Mouse (Mus musculus): ENCODE results near the gene Il31ra. TPM values are rescaled to one million over a fixed set of nuclear protein-coding genes. Genes with fewer than 3 reads are reported as not detected.

The Il31ra gene
- polyA plus RNA-seq, 1 experiment = not detected

DNA sequence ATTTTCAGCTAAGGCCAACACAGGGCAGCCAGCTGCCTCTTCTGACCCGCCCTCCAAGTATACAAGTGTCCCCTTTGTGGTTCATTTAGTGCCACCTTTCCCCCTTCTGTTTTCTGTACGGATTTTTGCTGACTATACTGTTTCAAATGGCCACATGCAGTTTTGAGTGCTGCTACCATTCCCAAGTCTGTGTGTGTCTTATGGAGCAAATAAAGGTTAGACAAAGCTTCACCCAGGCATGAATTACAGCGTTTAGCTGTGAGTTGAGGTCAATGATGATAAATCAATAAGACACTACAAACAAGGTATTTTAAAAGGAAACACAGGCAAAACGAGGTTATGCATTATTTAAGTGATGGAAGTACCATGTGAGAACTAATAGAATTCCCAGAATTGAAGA, 24.6 kb downstream of the Il31ra start:
- no peaks in the 10 kb centered on the region for H3K36me3 ChIP-seq (ENCODE audit: control insufficient read depth, insufficient read depth, low read length)
- no peak overlapping the region for H3K4me3 ChIP-seq (ENCODE audit: low read depth, low read length)
- 38% methylated on average over 4 of the region's 4 CpGs for WGBS
- H3K27ac ChIP-seq (ENCODE audit: insufficient read depth, low read depth, low read length) = no peak overlapping the region
- no peaks in the 10 kb centered on the region; the same call in 1 of the 2 replicates for H3K27me3 ChIP-seq (ENCODE audit: control insufficient read depth, insufficient read depth, low read length)
- no peaks in the 10 kb centered on the region for H3K4me1 ChIP-seq (ENCODE audit: control insufficient read depth, insufficient read depth, insufficient read length, low read length)
- TF ChIP-seq POLR2A (IDR thresholded peaks at IDR 0.05; ENCODE audit: low read depth, low read length) = no peak
- no peak for TF ChIP-seq CTCF (IDR thresholded peaks at IDR 0.05; ENCODE audit: extremely low read depth, insufficient read length, insufficient replicate concordance, low read depth, low read length)

DNA sequence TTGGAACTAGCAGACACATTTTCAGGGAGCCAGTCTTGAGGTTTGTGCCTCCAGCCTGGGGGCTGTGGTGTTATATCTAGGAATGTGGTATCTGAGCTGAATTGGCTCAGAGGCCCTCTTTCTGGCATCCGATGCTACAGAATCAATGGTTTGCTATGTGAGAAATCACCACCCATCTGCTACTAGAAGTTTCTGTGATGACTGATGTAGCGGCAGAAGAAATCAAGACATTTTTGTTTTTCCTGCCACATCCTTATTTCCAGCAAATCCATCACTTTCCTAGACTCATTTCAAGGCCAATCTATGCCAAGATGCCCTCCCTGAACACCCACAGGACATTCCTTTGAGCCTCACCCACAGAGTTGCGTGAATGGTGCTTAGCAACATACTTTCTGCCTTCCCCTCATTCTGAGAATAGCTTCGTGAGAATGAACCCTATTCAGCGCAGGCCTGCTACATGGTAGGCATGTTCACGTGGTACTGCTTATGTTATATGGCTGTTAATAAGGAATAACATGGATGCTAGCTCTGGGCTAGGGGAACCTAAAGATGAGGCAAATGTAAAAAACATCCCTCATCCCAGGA, 33.5 kb downstream of the Il31ra start:
- Histone ChIP-seq H3K4me3 (ENCODE audit: low read depth, low read length) (no peak overlapping the region), H3K27me3 (ENCODE audit: control insufficient read depth, insufficient read depth, low read length) (no peaks in the 10 kb centered on the region), H3K36me3 (ENCODE audit: control insufficient read depth, insufficient read depth, low read length) (no peaks in the 10 kb centered on the region), H3K4me1 (ENCODE audit: control insufficient read depth, insufficient read depth, insufficient read length, low read length) (no peaks in the 10 kb centered on the region), H3K27ac (ENCODE audit: insufficient read depth, low read depth, low read length) (no peak overlapping the region)
- TF ChIP-seq CTCF (IDR thresholded peaks at IDR 0.05; ENCODE audit: extremely low read depth, insufficient read length, insufficient replicate concordance, low read depth, low read length) (no peak), POLR2A (IDR thresholded peaks at IDR 0.05; ENCODE audit: low read depth, low read length) (no peak)
- 79% methylated on average over 6 of the region's 6 CpGs for whole genome bisulfite sequencing

DNA sequence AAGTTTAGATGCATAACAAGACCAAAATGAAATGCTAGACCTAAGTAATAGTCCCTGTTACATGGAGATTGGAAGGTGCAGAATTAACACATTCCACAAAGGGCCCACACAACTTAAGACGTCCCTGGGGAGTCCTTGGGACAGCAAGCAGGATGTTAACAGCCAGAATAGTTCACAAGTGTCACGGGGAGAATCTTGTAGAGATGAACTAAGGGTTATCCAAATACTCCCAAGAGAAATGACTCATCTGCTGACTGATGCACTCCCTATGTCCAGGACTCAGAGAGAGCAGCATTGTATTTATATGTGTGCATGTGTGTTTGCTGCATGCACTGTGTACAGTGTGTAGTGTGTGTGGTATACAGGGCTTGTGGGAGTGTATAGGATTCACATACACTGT, 37.7 kb downstream of the Il31ra start:
- TF ChIP-seq POLR2A (IDR thresholded peaks at IDR 0.05; ENCODE audit: low read depth, low read length) (no peak), CTCF (IDR thresholded peaks at IDR 0.05; ENCODE audit: extremely low read depth, insufficient read length, insufficient replicate concordance, low read depth, low read length) (no peak)
- no peak overlapping the region for H3K27ac ChIP-seq (ENCODE audit: insufficient read depth, low read depth, low read length)
- no peaks in the 10 kb centered on the region for H3K36me3 ChIP-seq (ENCODE audit: control insufficient read depth, insufficient read depth, low read length)
- H3K4me1 ChIP-seq (ENCODE audit: control insufficient read depth, insufficient read depth, insufficient read length, low read length) = no peaks in the 10 kb centered on the region
- WGBS = 37% methylated on average over 2 of the region's 2 CpGs
- H3K27me3 ChIP-seq (ENCODE audit: control insufficient read depth, insufficient read depth, low read length) = no peaks in the 10 kb centered on the region; the same call in 1 of the 2 replicates
- no peak overlapping the region for H3K4me3 ChIP-seq (ENCODE audit: low read depth, low read length)

DNA sequence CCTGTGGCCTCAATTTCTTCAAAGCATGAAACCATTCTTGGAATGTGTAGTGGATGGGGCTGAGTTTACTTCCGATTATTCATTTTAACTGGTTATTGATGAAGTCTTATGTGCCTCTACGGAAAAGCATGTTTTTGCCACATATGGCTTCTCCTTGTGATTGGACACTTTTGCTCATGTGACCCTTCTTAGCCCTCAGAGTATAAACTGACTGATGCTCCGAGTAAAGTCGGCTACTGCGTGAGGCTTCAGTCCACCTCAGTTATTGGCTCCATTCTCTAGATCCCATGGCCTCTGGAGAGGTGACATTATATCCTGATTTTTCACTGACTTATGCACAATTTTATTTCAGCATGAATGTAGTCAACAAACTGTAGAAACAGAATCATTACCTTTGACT, 40.9 kb downstream of the Il31ra start:
- no peaks in the 10 kb centered on the region; the same call in 1 of the 2 replicates for H3K27me3 ChIP-seq (ENCODE audit: control insufficient read depth, insufficient read depth, low read length)
- no peaks in the 10 kb centered on the region for H3K36me3 ChIP-seq (ENCODE audit: control insufficient read depth, insufficient read depth, low read length)
- no peak overlapping the region for H3K27ac ChIP-seq (ENCODE audit: insufficient read depth, low read depth, low read length)
- TF ChIP-seq POLR2A (IDR thresholded peaks at IDR 0.05; ENCODE audit: low read depth, low read length) (no peak), CTCF (IDR thresholded peaks at IDR 0.05; ENCODE audit: extremely low read depth, insufficient read length, insufficient replicate concordance, low read depth, low read length) (no peak)
- 91% methylated on average over 5 of the region's 5 CpGs for WGBS
- no peaks in the 10 kb centered on the region for H3K4me1 ChIP-seq (ENCODE audit: control insufficient read depth, insufficient read depth, insufficient read length, low read length)
- no peak overlapping the region for H3K4me3 ChIP-seq (ENCODE audit: low read depth, low read length)

DNA sequence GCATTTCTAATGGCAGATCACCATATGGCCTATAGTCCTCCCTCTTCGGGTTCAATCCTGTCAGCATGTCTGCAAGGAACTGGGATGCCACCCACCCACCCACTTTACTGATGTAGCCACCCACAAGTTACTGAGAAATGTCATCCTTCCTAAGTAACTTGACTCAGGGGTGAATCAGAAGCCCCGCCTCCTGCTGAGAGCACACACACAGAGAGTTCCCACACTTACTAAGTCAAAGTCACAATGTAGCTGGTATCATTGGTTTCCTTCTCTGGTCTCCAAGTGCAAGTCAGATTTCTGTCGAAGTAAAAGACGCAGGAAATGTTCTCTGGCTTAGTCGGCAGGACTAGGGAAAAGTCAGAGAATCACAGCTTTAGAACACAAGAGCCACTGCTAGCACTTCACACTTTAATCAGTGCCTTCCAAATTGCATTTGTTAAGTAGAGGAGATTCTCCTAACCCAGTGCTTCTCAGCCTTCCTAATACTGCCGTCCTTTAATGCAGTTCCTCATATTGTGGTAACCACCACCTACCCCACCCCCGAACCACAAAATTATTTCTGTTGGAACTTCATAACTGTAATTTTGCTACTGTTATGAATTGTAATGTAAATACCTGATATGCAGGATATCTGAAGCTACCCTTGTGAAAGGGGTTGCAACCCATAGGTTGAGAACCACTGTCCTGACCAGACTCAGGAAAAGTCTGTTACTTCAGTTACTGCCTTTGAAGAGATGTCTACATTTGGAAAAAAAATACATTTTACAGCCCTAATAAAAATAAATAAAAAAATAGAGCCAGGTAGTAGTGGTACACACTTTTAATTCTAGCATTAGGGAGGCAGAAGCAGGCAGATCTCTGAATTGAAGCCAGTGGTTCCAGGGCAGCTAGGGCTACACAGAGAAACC, 42.3 kb downstream of the Il31ra start:
- TF ChIP-seq CTCF (IDR thresholded peaks at IDR 0.05; ENCODE audit: extremely low read depth, insufficient read length, insufficient replicate concordance, low read depth, low read length) (no peak), POLR2A (IDR thresholded peaks at IDR 0.05; ENCODE audit: low read depth, low read length) (no peak)
- H3K4me1 ChIP-seq (ENCODE audit: control insufficient read depth, insufficient read depth, insufficient read length, low read length) = no peaks in the 10 kb centered on the region
- no peaks in the 10 kb centered on the region for H3K36me3 ChIP-seq (ENCODE audit: control insufficient read depth, insufficient read depth, low read length)
- H3K4me3 ChIP-seq (ENCODE audit: low read depth, low read length) = no peak overlapping the region
- H3K27ac ChIP-seq (ENCODE audit: insufficient read depth, low read depth, low read length) = no peak overlapping the region
- H3K27me3 ChIP-seq (ENCODE audit: control insufficient read depth, insufficient read depth, low read length) = no peaks in the 10 kb centered on the region; the same call in 1 of the 2 replicates
- 73% methylated on average over 7 of the region's 7 CpGs for WGBS

DNA sequence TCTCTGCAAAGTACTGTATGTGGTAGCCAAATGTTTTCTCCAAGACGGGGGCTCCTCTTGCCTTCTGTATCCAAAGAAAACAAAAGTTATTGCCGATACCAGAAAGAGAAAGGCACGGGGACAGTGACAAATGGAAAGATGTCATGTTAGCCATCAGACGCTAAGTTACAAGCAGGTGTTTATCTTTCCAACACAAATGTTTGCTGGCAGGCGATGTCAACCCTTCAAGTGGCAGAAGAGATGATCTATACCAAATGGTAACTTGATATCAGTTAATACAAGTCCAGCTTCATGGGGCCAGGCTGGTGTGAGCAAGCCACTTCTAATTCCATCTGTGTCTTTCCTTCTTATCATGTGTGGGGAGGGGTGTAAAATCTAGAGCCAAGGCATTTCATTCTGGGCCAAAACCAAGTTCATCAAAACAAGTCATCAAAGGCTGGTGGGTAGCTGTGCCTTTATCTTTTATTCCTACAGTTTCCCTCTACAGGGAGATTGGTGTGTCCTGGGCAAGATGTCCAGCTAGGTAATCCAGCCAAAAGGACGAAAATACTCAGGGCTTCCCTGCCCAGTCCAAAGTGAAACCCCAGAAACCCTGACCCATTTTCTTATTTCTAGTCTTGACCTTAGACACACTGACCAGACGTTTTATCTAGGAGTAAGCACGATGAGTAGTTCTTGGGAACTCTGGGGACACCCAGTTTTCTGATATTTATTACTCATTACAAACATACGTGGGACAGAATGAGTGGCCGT, 52.8 kb downstream of the Il31ra start:
- H3K36me3 ChIP-seq (ENCODE audit: control insufficient read depth, insufficient read depth, low read length) = no peaks in the 10 kb centered on the region
- H3K4me3 ChIP-seq (ENCODE audit: low read depth, low read length) = no peak overlapping the region
- TF ChIP-seq POLR2A (IDR thresholded peaks at IDR 0.05; ENCODE audit: low read depth, low read length) = no peak
- no peak for TF ChIP-seq CTCF (IDR thresholded peaks at IDR 0.05; ENCODE audit: extremely low read depth, insufficient read length, insufficient replicate concordance, low read depth, low read length)
- no peaks in the 10 kb centered on the region for H3K27me3 ChIP-seq (ENCODE audit: control insufficient read depth, insufficient read depth, low read length)
- 52% methylated on average over 10 of the region's 10 CpGs for WGBS
- H3K4me1 ChIP-seq (ENCODE audit: control insufficient read depth, insufficient read depth, insufficient read length, low read length) = no peaks in the 10 kb centered on the region
- no peak overlapping the region for H3K27ac ChIP-seq (ENCODE audit: insufficient read depth, low read depth, low read length)
